Comparison of ENCODE assay signal across 9 mouse cellular contexts in genomic region chr9:7829531-7830528, GRCm38 (mm10). TPM values are rescaled to one million over a fixed set of nuclear protein-coding genes. Genes with fewer than 3 reads are reported as not detected.
DNase-seq lines count a peak whose midpoint lies in the region; ATAC-seq and TF ChIP-seq lines count a peak whose summit lies in the region.
"Had no signal": no experiment of that assay in that cellular context is flagged by ENCODE, and none has a peak within 500 bp of the region (broad histone marks: within the 10 kb centered on the region; RNA-seq: fewer than 3 reads in every experiment).

No protein-coding gene starts in this region.

- no peaks in the 10 kb centered on the region for H3K9me3 ChIP-seq in lung, postnatal 0 days (ENCODE audit: low read length)

- H3K9ac ChIP-seq in lung, postnatal 0 days (replicated peaks; ENCODE audit: low read depth): no peak overlapping the region

- no peak overlapping the region for H3K27ac ChIP-seq in lung, postnatal 0 days (ENCODE audit: low read length)

- peak overlapping the region; percentile 19; the same call in 1 of the 2 replicates for H3K4me2 ChIP-seq in lung, postnatal 0 days (replicated peaks; ENCODE audit: low read depth, low read length)

- intact Hi-C loops in heart, postnatal 10 days (cut with DNase I): loop anchor here (10.0 kb wide), 1 partner anchor 115 kb away; no protein-coding TSS in a partner anchor

- no peak for TF ChIP-seq CTCF in lung, postnatal 0 days (IDR thresholded peaks at IDR 0.05)

- TF ChIP-seq EP300 in lung, postnatal 0 days (IDR thresholded peaks at IDR 0.05): no peak

- no peaks in the 10 kb centered on the region for H3K27me3 ChIP-seq in lung, postnatal 0 days (replicated peaks; ENCODE audit: insufficient read depth, low read length)

- no peak for DNase-seq in lung, postnatal 0 days (ENCODE audit: low spot score)
- DNase-seq in lung, postnatal 14 days: no peak
- peak; percentile 55 for DNase-seq in c-Kit-positive CD71-positive TER-119-negative erythroid progenitor cells, embryonic 14.5 days (ENCODE audit: low read depth)
- DNase-seq in heart, postnatal 10 days: peak; percentile 34 to 39
- DNase-seq in neural tube, embryonic 10.5 days (ENCODE audit: extremely low spot score, low spot score): peak; percentile 6
- DNase-seq in ovary, postnatal 36 days (ENCODE audit: low spot score): no peak
- no peak for DNase-seq in adrenal gland, postnatal 4 days (ENCODE audit: low spot score in 2 of 2)
- no peak for DNase-seq in ovary, postnatal 10 days (ENCODE audit: low spot score)
- DNase-seq: adrenal gland, adult 2 months had no signal

- WGBS in lung, postnatal 0 days: 69% methylated on average over 9 of the region's 9 CpGs

- H3K4me1 ChIP-seq in lung, postnatal 0 days (ENCODE audit: insufficient read depth, low read depth, low read length): peaks cover 4% of the 10 kb centered on the region; the same call in 1 of the 2 replicates

- no peak overlapping the region; the same call in 1 of the 2 replicates for H3K4me3 ChIP-seq in lung, postnatal 0 days (ENCODE audit: low read depth, low read length)

- H3K36me3 ChIP-seq in lung, postnatal 0 days (ENCODE audit: insufficient read depth, low read length): 0 out of 2 replicates have a peak, but pooled peaks cover 5% of the 10 kb centered on the region

- peak; percentile 54; the same call in 1 of the 2 replicates for ATAC-seq in lung, postnatal 0 days

RNA-seq across cellular contexts. Expression of gene Birc2, which starts 7.0 kb away (rescaled TPM):
- 23.6 and 28.6 TPM in 2 replicates for polyA plus RNA-seq in lung, postnatal 0 days (2015; fragmentation: Nextera tagmentation; extraction: Ambion mirVana)
- total RNA-seq in heart, postnatal 10 days (2021): 10 to 100 TPM; 24.6 to 26.6 TPM
- 10 to 100 TPM; 68.3 to 72.0 TPM for total RNA-seq in adrenal gland, postnatal 4 days (2021)

RNA-seq across cellular contexts. Expression of gene Birc3, which starts 43.2 kb away (rescaled TPM):
- 23.2 and 31.4 TPM in 2 replicates for polyA plus RNA-seq in lung, postnatal 0 days (2015; fragmentation: Nextera tagmentation; extraction: Ambion mirVana)
- 10 to 100 TPM in 1 of 2 experiments, 1 to 10 TPM in 1; 8.5 to 12.0 TPM for total RNA-seq in heart, postnatal 10 days (2021)
- total RNA-seq in adrenal gland, postnatal 4 days (2021): 10 to 100 TPM; 31.1 to 33.3 TPM

Comparison
In these comparisons a context has a peak if more than half of its experiments do, and no peak if none do; other contexts are left out.
1. DNase-seq: peak in c-Kit-positive CD71-positive TER-119-negative erythroid progenitor cells, embryonic 14.5 days (single experiment), heart, postnatal 10 days (2 of 2) and neural tube, embryonic 10.5 days (single experiment); none in lung, postnatal 0 days (single experiment), lung, postnatal 14 days (single experiment), ovary, postnatal 36 days (single experiment), adrenal gland, postnatal 4 days (0 of 2) and ovary, postnatal 10 days (single experiment).